Mouse (Mus musculus) frontal cortex, adult 2 months (tissue): ENCODE measurements around the gene 4933425L06Rik. TPM values are rescaled to one million over a fixed set of nuclear protein-coding genes. Genes with fewer than 3 reads are reported as not detected.

Source experiments
- DNase-seq, 2 experiments: peaks; one replicate each; pipeline ENCODE4 v3.0.0; 2022; ENCODE audit warnings: low spot score in 1 of 2; ENCODE audit errors: extremely low spot score in 1 of 2
- polyA plus RNA-seq: library from polyadenylated mRNA; depleted of rRNA; stranded (reverse); fragments of >200 nt; gene quantifications from 2 replicates; pipeline ENCODE4 v1.2.3, GENCODE M21; 2012; rRNA removed

Gene 4933425L06Rik
- not detected in 2 replicates for polyA plus RNA-seq

GRCm38 (mm10) chr13:105081862-105082261 is at the start of gene 4933425L06Rik:
TSS of gene 4933425L06Rik (plus strand) at chr13:105082122.
- DNase-seq = no peak

GRCm38 (mm10) chr13:105037816-105038215 is 44.1 kb upstream of the 4933425L06Rik start:
- peak in 1 of 2 experiments; percentile 78 for DNase-seq

GRCm38 (mm10) chr13:105038334-105038733 is 43.6 kb upstream of the 4933425L06Rik start:
- peak in 1 of 2 experiments; percentile 62 for DNase-seq

- DNase-seq = no peak
Measured at GRCm38 (mm10) chr13:105043882-105044281, 38.0 kb upstream of the 4933425L06Rik start.

- DNase-seq = no peak
Measured at GRCm38 (mm10) chr13:105047377-105047776, 34.5 kb upstream of the 4933425L06Rik start.

- no peak for DNase-seq
Measured at GRCm38 (mm10) chr13:105048662-105049061, 33.3 kb upstream of the 4933425L06Rik start.

- peak in 1 of 2 experiments; percentile 71 for DNase-seq
Measured at GRCm38 (mm10) chr13:105051432-105051831, 30.5 kb upstream of the 4933425L06Rik start.

GRCm38 (mm10) chr13:105053618-105054017 is 28.3 kb upstream of the 4933425L06Rik start:
- no peak for DNase-seq

- DNase-seq = peak; percentile 81
Measured at GRCm38 (mm10) chr13:105054181-105054940, 27.6 kb upstream of the 4933425L06Rik start, which contains the start of gene Rgs7bp. TSS of gene Rgs7bp (minus strand) at chr13:105054930.

GRCm38 (mm10) chr13:105054941-105055309 is 27.0 kb upstream of the 4933425L06Rik start:
- DNase-seq = no peak

GRCm38 (mm10) chr13:105055374-105055773 is 26.5 kb upstream of the 4933425L06Rik start:
- no peak for DNase-seq

- no peak for DNase-seq
Measured at GRCm38 (mm10) chr13:105066119-105066518, 15.8 kb upstream of the 4933425L06Rik start.

- DNase-seq = no peak
Measured at GRCm38 (mm10) chr13:105066890-105067845, 14.8 kb upstream of the 4933425L06Rik start.

- peak in 1 of 2 experiments; percentile 4 for DNase-seq
Measured at GRCm38 (mm10) chr13:105089276-105089675, 7.4 kb downstream of the 4933425L06Rik start.

- DNase-seq = no peak
Measured at GRCm38 (mm10) chr13:105096316-105096715, 14.4 kb downstream of the 4933425L06Rik start.

GRCm38 (mm10) chr13:105100705-105101104 is 18.8 kb downstream of the 4933425L06Rik start:
- no peak for DNase-seq

GRCm38 (mm10) chr13:105104385-105104784 is 22.5 kb downstream of the 4933425L06Rik start:
- DNase-seq = no peak

- DNase-seq = no peak
Measured at GRCm38 (mm10) chr13:105111599-105111998, 29.7 kb downstream of the 4933425L06Rik start.

- DNase-seq = no peak
Measured at GRCm38 (mm10) chr13:105121617-105122016, 39.7 kb downstream of the 4933425L06Rik start.

GRCm38 (mm10) chr13:105122092-105122491 is 40.2 kb downstream of the 4933425L06Rik start:
- DNase-seq = no peak

- no peak for DNase-seq
Measured at GRCm38 (mm10) chr13:105130080-105130479, 48.2 kb downstream of the 4933425L06Rik start.
